Mouse (Mus musculus) liver, embryonic 12.5 days (tissue): ENCODE measurements around the gene Cpvl. TPM values are rescaled to one million over a fixed set of nuclear protein-coding genes. Genes with fewer than 3 reads are reported as not detected.

Experiments used
- ATAC-seq: fragments of 200-750 bp; cut with Nextera tagmentation; 2 replicates; pipeline ENCODE4 v1.8.0; 2017; ENCODE audit warnings: moderate number of reproducible peaks, mild to moderate bottlenecking, moderate library complexity
- H3K27ac ChIP-seq: fragments of 300-500 bp; sonication (generic); 2 replicates; pipeline ENCODE4 v1.5.1; 2016; ENCODE audit warnings: mild to moderate bottlenecking
- H3K27me3 ChIP-seq: fragments of 300-500 bp; sonication (generic); replicated peaks from 2 replicates; pipeline ENCODE4 v1.6.1; 2016; ENCODE audit warnings: mild to moderate bottlenecking, moderate library complexity
- H3K36me3 ChIP-seq: fragments of 300-500 bp; sonication (generic); 2 replicates; pipeline ENCODE4 v1.6.1; 2016; ENCODE audit warnings: mild to moderate bottlenecking, moderate library complexity
- H3K4me1 ChIP-seq: fragments of 300-500 bp; sonication (generic); 2 replicates; pipeline ENCODE4 v1.6.1; 2016
- H3K4me2 ChIP-seq: fragments of 300-500 bp; sonication (generic); 2 replicates; pipeline ENCODE4 v1.6.1; 2016; ENCODE audit warnings: mild to moderate bottlenecking, moderate library complexity
- H3K4me3 ChIP-seq: fragments of 300-500 bp; sonication (generic); 2 replicates; pipeline ENCODE4 v1.5.1; 2016; ENCODE audit warnings: mild to moderate bottlenecking, moderate library complexity
- H3K9ac ChIP-seq: fragments of 300-500 bp; sonication (generic); 2 replicates; pipeline ENCODE4 v1.6.1; 2016; ENCODE audit warnings: mild to moderate bottlenecking, moderate library complexity
- H3K9me3 ChIP-seq: fragments of 300-500 bp; sonication (generic); replicated peaks from 2 replicates; pipeline ENCODE4 v1.6.1; 2016; ENCODE audit warnings: mild to moderate bottlenecking, moderate library complexity
- WGBS: fragments of 180-500 bp; shearing (Covaris S2); methylation state at CpG from one replicate; pipeline ENCODE4 v1.1.7; 2016; ENCODE audit not compliant: insufficient replicate concordance; 5-methylcytosine and 5-hydroxymethylcytosine counted together
- polyA plus RNA-seq: library from polyadenylated mRNA; unstranded; fragments of >200 nt; fragmentation: Nextera tagmentation; extraction: Ambion mirVana; gene quantifications from 2 replicates; pipeline ENCODE4 v1.2.1, GENCODE M21; 2016

The Cpvl gene
- polyA plus RNA-seq, 1 experiment from 2014 or later, result not detected

GRCm38 (mm10) chr6:53992386-53992785 lies 13.9 kb upstream of the Cpvl start:
- H3K4me2 ChIP-seq, result no peak overlapping the region
- no peak overlapping the region for H3K4me3 ChIP-seq
- no peak overlapping the region for H3K9ac ChIP-seq
- no peak overlapping the region for H3K27ac ChIP-seq
- WGBS, result 68% methylated on average over 3 of the region's 3 CpGs
- H3K27me3 ChIP-seq, result no peaks in the 10 kb centered on the region
- no peak for ATAC-seq
- no peaks in the 10 kb centered on the region for H3K4me1 ChIP-seq
- H3K9me3 ChIP-seq, result no peaks in the 10 kb centered on the region
- no peaks in the 10 kb centered on the region for H3K36me3 ChIP-seq

- Histone ChIP-seq H3K9me3 (no peaks in the 10 kb centered on the region), H3K9ac (no peak overlapping the region), H3K27me3 (peaks cover 4% of the 10 kb centered on the region; the same call in 1 of the 2 replicates), H3K36me3 (no peaks in the 10 kb centered on the region), H3K27ac (no peak overlapping the region), H3K4me1 (peaks cover 13% of the 10 kb centered on the region), H3K4me2 (no peak overlapping the region), H3K4me3 (no peak overlapping the region)
- 80% methylated on average over 3 of the region's 3 CpGs for WGBS
- ATAC-seq, result no peak
Observed at GRCm38 (mm10) chr6:53987235-53987634, 8.8 kb upstream of the Cpvl start.

- Histone ChIP-seq H3K9ac (no peak overlapping the region), H3K4me1 (peaks cover 21% of the 10 kb centered on the region), H3K27ac (no peak overlapping the region), H3K4me2 (peak overlapping the region; percentile 47), H3K9me3 (no peaks in the 10 kb centered on the region), H3K27me3 (peaks cover 4% of the 10 kb centered on the region; the same call in 1 of the 2 replicates), H3K4me3 (peak overlapping the region; percentile 30), H3K36me3 (no peaks in the 10 kb centered on the region)
- ATAC-seq, result no peak
- WGBS, result 40% methylated on average over 14 of the region's 14 CpGs
Observed at GRCm38 (mm10) chr6:53986273-53986985, 8.0 kb upstream of the Cpvl start.

- H3K9me3 ChIP-seq, result no peaks in the 10 kb centered on the region
- H3K27ac ChIP-seq, result no peak overlapping the region
- no peak overlapping the region for H3K4me3 ChIP-seq
- no peak overlapping the region for H3K4me2 ChIP-seq
- ATAC-seq, result no peak
- H3K36me3 ChIP-seq, result no peaks in the 10 kb centered on the region
- 73% methylated on average over 6 of the region's 6 CpGs for WGBS
- H3K9ac ChIP-seq, result no peak overlapping the region
- H3K27me3 ChIP-seq, result peaks cover 4% of the 10 kb centered on the region; the same call in 1 of the 2 replicates
- H3K4me1 ChIP-seq, result peaks cover 38% of the 10 kb centered on the region
Observed at GRCm38 (mm10) chr6:53983820-53984219, 5.3 kb upstream of the Cpvl start.

GRCm38 (mm10) chr6:53982612-53983011 lies 4.1 kb upstream of the Cpvl start:
- H3K27ac ChIP-seq, result no peak overlapping the region
- no peaks in the 10 kb centered on the region for H3K9me3 ChIP-seq
- H3K4me1 ChIP-seq, result peaks cover 38% of the 10 kb centered on the region
- no peak overlapping the region for H3K4me2 ChIP-seq
- 46% methylated on average over 4 of the region's 4 CpGs for whole genome bisulfite sequencing
- H3K9ac ChIP-seq, result no peak overlapping the region
- no peak for ATAC-seq
- H3K36me3 ChIP-seq, result no peaks in the 10 kb centered on the region
- H3K4me3 ChIP-seq, result no peak overlapping the region
- peaks cover 4% of the 10 kb centered on the region; the same call in 1 of the 2 replicates for H3K27me3 ChIP-seq

- H3K36me3 ChIP-seq, result no peaks in the 10 kb centered on the region
- no peak overlapping the region for H3K9ac ChIP-seq
- peaks cover 4% of the 10 kb centered on the region; the same call in 1 of the 2 replicates for H3K27me3 ChIP-seq
- no peak overlapping the region for H3K27ac ChIP-seq
- ATAC-seq, result no peak
- H3K4me1 ChIP-seq, result peaks cover 38% of the 10 kb centered on the region
- no peak overlapping the region for H3K4me3 ChIP-seq
- H3K4me2 ChIP-seq, result no peak overlapping the region
- 64% methylated on average over 9 of the region's 9 CpGs for WGBS
- H3K9me3 ChIP-seq, result no peaks in the 10 kb centered on the region
Observed at GRCm38 (mm10) chr6:53982047-53982600, 3.7 kb upstream of the Cpvl start.

- Histone ChIP-seq H3K4me1 (peaks cover 33% of the 10 kb centered on the region), H3K27ac (peak overlapping the region; percentile 56; the same call in 1 of the 2 replicates), H3K27me3 (peaks cover 4% of the 10 kb centered on the region; the same call in 1 of the 2 replicates), H3K9ac (no peak overlapping the region), H3K4me2 (peak overlapping the region; percentile 49), H3K4me3 (no peak overlapping the region), H3K36me3 (no peaks in the 10 kb centered on the region), H3K9me3 (no peaks in the 10 kb centered on the region)
- 24% methylated on average over 15 of the region's 15 CpGs for WGBS
- ATAC-seq, result peak; percentile 95
Observed at GRCm38 (mm10) chr6:53980817-53981480, 2.5 kb upstream of the Cpvl start.

GRCm38 (mm10) chr6:53974040-53974439 lies 4.4 kb downstream of the Cpvl start:
- Histone ChIP-seq H3K9me3 (no peaks in the 10 kb centered on the region), H3K27ac (no peak overlapping the region), H3K4me1 (no peaks in the 10 kb centered on the region), H3K36me3 (no peaks in the 10 kb centered on the region), H3K9ac (no peak overlapping the region), H3K4me2 (no peak overlapping the region), H3K27me3 (no peaks in the 10 kb centered on the region), H3K4me3 (no peak overlapping the region)
- 70% methylated on average over 1 of the region's 1 CpGs for WGBS
- no peak for ATAC-seq

- Histone ChIP-seq H3K36me3 (no peaks in the 10 kb centered on the region), H3K4me2 (no peak overlapping the region), H3K4me1 (no peaks in the 10 kb centered on the region), H3K9ac (no peak overlapping the region), H3K9me3 (no peaks in the 10 kb centered on the region), H3K27ac (no peak overlapping the region), H3K4me3 (no peak overlapping the region), H3K27me3 (no peaks in the 10 kb centered on the region)
- no peak for ATAC-seq
- 54% methylated on average over 5 of the region's 5 CpGs for WGBS
Observed at GRCm38 (mm10) chr6:53973468-53973867, 5.0 kb downstream of the Cpvl start.

GRCm38 (mm10) chr6:53972238-53972743 lies 6.2 kb downstream of the Cpvl start:
- Histone ChIP-seq H3K9me3 (no peaks in the 10 kb centered on the region), H3K36me3 (no peaks in the 10 kb centered on the region), H3K27ac (no peak overlapping the region), H3K27me3 (no peaks in the 10 kb centered on the region), H3K4me2 (no peak overlapping the region), H3K9ac (no peak overlapping the region), H3K4me1 (no peaks in the 10 kb centered on the region), H3K4me3 (no peak overlapping the region)
- WGBS, result 79% methylated on average over 12 of the region's 12 CpGs
- ATAC-seq, result no peak

GRCm38 (mm10) chr6:53971729-53972128 lies 6.7 kb downstream of the Cpvl start:
- H3K27ac ChIP-seq, result no peak overlapping the region
- WGBS, result 54% methylated on average over 3 of the region's 3 CpGs
- H3K4me2 ChIP-seq, result no peak overlapping the region
- H3K4me1 ChIP-seq, result no peaks in the 10 kb centered on the region
- H3K36me3 ChIP-seq, result no peaks in the 10 kb centered on the region
- ATAC-seq, result no peak
- no peaks in the 10 kb centered on the region for H3K27me3 ChIP-seq
- no peaks in the 10 kb centered on the region for H3K9me3 ChIP-seq
- no peak overlapping the region for H3K9ac ChIP-seq
- H3K4me3 ChIP-seq, result no peak overlapping the region

- H3K9me3 ChIP-seq, result no peaks in the 10 kb centered on the region
- no peak overlapping the region for H3K9ac ChIP-seq
- H3K4me3 ChIP-seq, result no peak overlapping the region
- H3K36me3 ChIP-seq, result no peaks in the 10 kb centered on the region
- no peak overlapping the region for H3K27ac ChIP-seq
- H3K4me2 ChIP-seq, result no peak overlapping the region
- H3K4me1 ChIP-seq, result no peaks in the 10 kb centered on the region
- 67% methylated on average over 10 of the region's 10 CpGs for WGBS
- H3K27me3 ChIP-seq, result no peaks in the 10 kb centered on the region
- ATAC-seq, result no peak
Observed at GRCm38 (mm10) chr6:53969081-53969480, 9.4 kb downstream of the Cpvl start.
